Mouse (Mus musculus): ENCODE measurements around the gene Glis2.

The Glis2 gene

GRCm38 (mm10) chr16:4603453-4603837 is 8.9 kb downstream of the Glis2 start:
- in situ Hi-C loops (cut with MboI, MseI): no loop called here

GRCm38 (mm10) chr16:4604293-4604837 is 9.9 kb downstream of the Glis2 start:
- in situ Hi-C loops (cut with MboI, MseI): no loop called here

GRCm38 (mm10) chr16:4605514-4606131 is 11.1 kb downstream of the Glis2 start:
- in situ Hi-C loops (cut with MboI, MseI): no loop called here

- in situ Hi-C loops (cut with MboI, MseI): no loop called here
These were observed 12.0 kb downstream of the Glis2 start for GRCm38 (mm10) chr16:4606431-4607084.

- in situ Hi-C loops (cut with MboI, MseI): no loop called here
These were observed 13.5 kb downstream of the Glis2 start for GRCm38 (mm10) chr16:4607818-4608531.

GRCm38 (mm10) chr16:4608532-4609059 is 14.1 kb downstream of the Glis2 start:
- in situ Hi-C loops (cut with MboI, MseI): no loop called here

- in situ Hi-C loops (cut with MboI, MseI): loop anchor here (5.0 to 10.0 kb wide), 4 partner anchors 39 to 306 kb away; no protein-coding TSS in a partner anchor
These were observed 16.7 kb downstream of the Glis2 start for GRCm38 (mm10) chr16:4611193-4611592.

GRCm38 (mm10) chr16:4611676-4612075 is 17.2 kb downstream of the Glis2 start:
- in situ Hi-C loops (cut with MboI, MseI): loop anchor here (5.0 to 10.0 kb wide), 4 partner anchors 39 to 307 kb away; no protein-coding TSS in a partner anchor

GRCm38 (mm10) chr16:4613736-4614135 is 19.2 kb downstream of the Glis2 start:
- in situ Hi-C loops (cut with MboI, MseI): loop anchor here (5.0 to 10.0 kb wide), 4 partner anchors 41 to 309 kb away; no protein-coding TSS in a partner anchor

GRCm38 (mm10) chr16:4614639-4615038 is 20.1 kb downstream of the Glis2 start:
- in situ Hi-C loops (cut with MboI, MseI): loop anchor here (5.0 to 10.0 kb wide), 4 partner anchors 42 to 310 kb away; no protein-coding TSS in a partner anchor

- in situ Hi-C loops (cut with MboI, MseI): loop anchor here in 1 of 2 experiments (10.0 kb wide), 1 partner anchor 310 kb away; no protein-coding TSS in a partner anchor
These were observed 20.8 kb downstream of the Glis2 start for GRCm38 (mm10) chr16:4615297-4615696.

GRCm38 (mm10) chr16:4616829-4617228 is 22.3 kb downstream of the Glis2 start:
- in situ Hi-C loops (cut with MboI, MseI): loop anchor here in 1 of 2 experiments (10.0 kb wide), 1 partner anchor 312 kb away; no protein-coding TSS in a partner anchor

GRCm38 (mm10) chr16:4624074-4624473 is 29.6 kb downstream of the Glis2 start:
- in situ Hi-C loops (cut with MboI, MseI): no loop called here

- in situ Hi-C loops (cut with MboI, MseI): no loop called here
These were observed 30.1 kb downstream of the Glis2 start, which contains the start of gene Pam16 for GRCm38 (mm10) chr16:4624481-4625110. TSS of gene Pam16 (minus strand) at chr16:4624988.

- in situ Hi-C loops (cut with MboI, MseI): no loop called here
These were observed 32.6 kb downstream of the Glis2 start for GRCm38 (mm10) chr16:4627105-4627504.

GRCm38 (mm10) chr16:4628898-4629419 is 34.4 kb downstream of the Glis2 start:
- in situ Hi-C loops (cut with MboI, MseI): no loop called here

- in situ Hi-C loops (cut with MboI, MseI): loop anchor here in 1 of 2 experiments (5.0 kb wide), 1 partner anchor 42 kb away; no protein-coding TSS in a partner anchor
These were observed 35.4 kb downstream of the Glis2 start for GRCm38 (mm10) chr16:4629950-4630349.

- in situ Hi-C loops (cut with MboI, MseI): loop anchor here in 1 of 2 experiments (5.0 kb wide), 1 partner anchor 40 kb away; no protein-coding TSS in a partner anchor
These were observed 37.5 kb downstream of the Glis2 start for GRCm38 (mm10) chr16:4632050-4632449.

- in situ Hi-C loops (cut with MboI, MseI): loop anchor here in 1 of 2 experiments (5.0 kb wide), 1 partner anchor 39 kb away; no protein-coding TSS in a partner anchor
These were observed 39.1 kb downstream of the Glis2 start for GRCm38 (mm10) chr16:4633661-4634060.

- in situ Hi-C loops (cut with MboI, MseI): loop anchor here in 1 of 2 experiments (5.0 kb wide), 1 partner anchor 38 kb away; no protein-coding TSS in a partner anchor
These were observed 40.2 kb downstream of the Glis2 start for GRCm38 (mm10) chr16:4634681-4635080.
